Mouse (Mus musculus) midbrain, embryonic 14.5 days (tissue): ENCODE results near the gene Slc25a22. TPM values are rescaled to one million over a fixed set of nuclear protein-coding genes. Genes with fewer than 3 reads are reported as not detected.

Experiments
- ATAC-seq: fragments of 200-750 bp; cut with Nextera tagmentation; 2 replicates; pipeline ENCODE4 v1.8.0; 2017; ENCODE audit warnings: moderate number of reproducible peaks, moderate library complexity; ENCODE audit not compliant: low FRiP score, low TSS enrichment
- DNase-seq: peaks from one replicate; pipeline ENCODE4 v3.0.0-alpha.2; 2015
- H3K27ac ChIP-seq: fragments of 300-500 bp; sonication (generic); replicated peaks from 2 replicates; pipeline ENCODE4 v1.5.1; 2014; ENCODE audit warnings: mild to moderate bottlenecking, low read depth, low read length, moderate library complexity
- H3K27me3 ChIP-seq: fragments of 300-500 bp; sonication (generic); 2 replicates; pipeline ENCODE4 v1.6.1; 2014; ENCODE audit warnings: low read length, control low read depth, mixed read lengths; ENCODE audit not compliant: control insufficient read depth, insufficient read depth
- H3K36me3 ChIP-seq: fragments of 300-500 bp; sonication (generic); 2 replicates; pipeline ENCODE4 v1.6.1; 2014; ENCODE audit warnings: low read length, control low read depth; ENCODE audit not compliant: control insufficient read depth, insufficient read depth
- H3K4me1 ChIP-seq: fragments of 300-500 bp; sonication (generic); 2 replicates; pipeline ENCODE4 v1.6.1; 2014; ENCODE audit warnings: mild to moderate bottlenecking, antibody characterized with exemption, low read length, control low read depth; ENCODE audit not compliant: control insufficient read depth, insufficient read depth
- H3K4me2 ChIP-seq: fragments of 300-500 bp; sonication (generic); 2 replicates; pipeline ENCODE4 v1.6.1; 2014; ENCODE audit warnings: mild to moderate bottlenecking, low read length, moderate library complexity
- H3K4me3 ChIP-seq: fragments of 300-500 bp; sonication (generic); replicated peaks from 2 replicates; pipeline ENCODE4 v1.5.1; 2014; ENCODE audit warnings: low read depth, low read length
- H3K9ac ChIP-seq: fragments of 300-500 bp; sonication (generic); replicated peaks from 2 replicates; pipeline ENCODE4 v1.6.1; 2014; ENCODE audit warnings: mild to moderate bottlenecking, low read length, moderate library complexity
- H3K9me3 ChIP-seq: fragments of 300-500 bp; sonication (generic); 2 replicates; pipeline ENCODE4 v1.6.1; 2016; ENCODE audit warnings: low read length, control low read depth, mixed read lengths; ENCODE audit not compliant: control insufficient read depth
- WGBS: fragments of 180-500 bp; shearing (Covaris S2); extraction: QIAGEN DNeasy Blood & Tissue Kit; methylation state at CpG from one replicate; pipeline ENCODE4 v1.1.7; 2014; 5-methylcytosine and 5-hydroxymethylcytosine counted together
- polyA plus RNA-seq: library from polyadenylated mRNA; unstranded; fragments of >200 nt; fragmentation: Nextera tagmentation; extraction: Ambion mirVana; gene quantifications from 2 replicates; pipeline ENCODE4 v1.2.1, GENCODE M21; 2014

Gene Slc25a22
- polyA plus RNA-seq, 1 experiment from 2014 or later = 82.9 TPM

- no peak overlapping the region for H3K4me2 ChIP-seq
- WGBS = 89% methylated on average over 9 of the region's 9 CpGs
- no peak overlapping the region for H3K27ac ChIP-seq
- DNase-seq = no peak
- no peaks in the 10 kb centered on the region for H3K4me1 ChIP-seq
- no peak overlapping the region for H3K9ac ChIP-seq
- no peaks in the 10 kb centered on the region for H3K36me3 ChIP-seq
- no peaks in the 10 kb centered on the region for H3K9me3 ChIP-seq
- ATAC-seq = no peak
- no peak overlapping the region for H3K4me3 ChIP-seq
- no peaks in the 10 kb centered on the region for H3K27me3 ChIP-seq
Observed at GRCm38 (mm10) chr7:141420030-141420702, 17.5 kb downstream of the Slc25a22 start.

DNA sequence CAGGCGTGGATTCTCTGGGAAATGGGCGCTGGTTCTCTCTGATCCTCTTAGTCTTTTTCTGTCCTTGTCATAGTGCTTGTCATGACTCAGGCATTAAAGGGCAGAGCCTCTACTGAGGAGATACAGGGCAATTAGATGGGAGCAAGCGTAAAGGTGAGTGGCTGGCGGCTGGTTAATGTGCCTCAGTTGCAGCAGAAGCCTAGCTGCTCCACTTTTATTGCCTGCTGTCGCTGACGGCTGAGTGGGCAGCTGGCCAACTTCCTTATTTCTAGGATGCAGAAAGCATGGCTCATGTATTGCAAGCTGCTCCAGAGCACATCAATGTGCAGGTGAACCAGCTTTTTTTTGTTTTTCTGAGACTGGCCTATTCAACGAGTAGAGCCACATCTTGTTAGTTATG is 18.7 kb downstream of the Slc25a22 start:
- 77% methylated on average over 7 of the region's 7 CpGs for WGBS
- peak; percentile 17 for DNase-seq
- Histone ChIP-seq H3K4me1 (peaks cover 4% of the 10 kb centered on the region; the same call in 1 of the 2 replicates), H3K27me3 (no peaks in the 10 kb centered on the region), H3K9me3 (no peaks in the 10 kb centered on the region), H3K4me3 (no peak overlapping the region), H3K4me2 (no peak overlapping the region), H3K9ac (no peak overlapping the region), H3K27ac (no peak overlapping the region), H3K36me3 (no peaks in the 10 kb centered on the region)
- no peak for ATAC-seq

DNA sequence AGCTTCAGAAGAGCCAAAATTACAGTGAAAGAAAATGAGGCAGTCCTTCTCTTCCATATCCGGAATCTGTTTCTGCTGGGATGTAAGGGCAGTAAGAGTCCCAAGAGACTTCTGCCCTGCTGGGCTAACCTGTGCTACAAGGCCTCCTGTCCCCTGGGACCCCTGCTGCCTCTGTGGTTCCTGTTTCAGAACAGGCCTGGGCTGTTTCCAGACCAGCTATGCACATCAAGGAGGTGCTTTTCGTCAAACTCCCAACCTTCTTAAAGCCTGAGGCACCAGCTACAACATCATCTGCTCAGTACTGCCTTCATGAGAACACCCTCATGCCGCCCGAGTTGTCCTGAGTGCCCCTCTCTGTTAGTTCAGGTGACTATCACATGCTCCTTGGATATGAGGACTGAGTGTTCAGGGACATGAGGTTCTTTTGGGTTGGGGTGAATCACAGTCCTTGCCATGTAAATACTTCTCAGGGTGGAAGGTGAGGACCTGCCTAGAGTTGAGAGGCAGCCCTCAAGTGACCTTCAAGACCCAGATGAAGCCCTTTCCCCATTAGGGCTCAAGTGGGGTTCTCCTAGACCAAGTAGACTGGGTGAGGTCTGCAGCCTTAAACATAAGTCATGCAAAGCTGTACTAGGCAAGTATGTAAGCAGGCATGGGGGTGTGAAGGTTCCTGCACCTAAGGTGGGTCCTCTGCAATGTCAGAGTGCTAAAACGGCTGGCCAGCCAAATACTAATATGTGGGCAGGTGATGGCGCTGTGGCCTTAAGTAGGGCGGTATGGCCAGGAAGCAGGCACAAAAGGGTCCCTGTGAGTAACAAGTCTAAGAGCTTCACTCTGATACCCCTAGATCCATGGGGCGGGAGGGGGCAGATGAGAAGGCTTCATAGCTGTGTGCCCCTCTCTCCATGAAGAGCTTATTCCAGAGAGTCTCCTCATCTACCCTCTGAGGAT is 19.7 kb downstream of the Slc25a22 start:
- 69% methylated on average over 8 of the region's 8 CpGs for whole genome bisulfite sequencing
- H3K27me3 ChIP-seq = no peaks in the 10 kb centered on the region

GRCm38 (mm10) chr7:141416144-141416841 is 21.4 kb downstream of the Slc25a22 start:
- Histone ChIP-seq H3K4me2 (no peak overlapping the region), H3K9ac (no peak overlapping the region), H3K27ac (no peak overlapping the region), H3K4me3 (no peak overlapping the region), H3K27me3 (no peaks in the 10 kb centered on the region), H3K36me3 (no peaks in the 10 kb centered on the region), H3K9me3 (no peaks in the 10 kb centered on the region), H3K4me1 (peaks cover 10% of the 10 kb centered on the region)
- WGBS = 80% methylated on average over 6 of the region's 6 CpGs
- DNase-seq (no peak), ATAC-seq (no peak)

More for the DNA sequence above, 19.7 kb downstream of the Slc25a22 start:
- H3K36me3 ChIP-seq = no peaks in the 10 kb centered on the region
- H3K4me2 ChIP-seq = no peak overlapping the region
- ATAC-seq (no peak), DNase-seq (no peak)
- no peak overlapping the region for H3K9ac ChIP-seq
- H3K27ac ChIP-seq = no peak overlapping the region
- no peak overlapping the region for H3K4me3 ChIP-seq
- peaks cover 8% of the 10 kb centered on the region for H3K4me1 ChIP-seq
- H3K9me3 ChIP-seq = no peaks in the 10 kb centered on the region

DNA sequence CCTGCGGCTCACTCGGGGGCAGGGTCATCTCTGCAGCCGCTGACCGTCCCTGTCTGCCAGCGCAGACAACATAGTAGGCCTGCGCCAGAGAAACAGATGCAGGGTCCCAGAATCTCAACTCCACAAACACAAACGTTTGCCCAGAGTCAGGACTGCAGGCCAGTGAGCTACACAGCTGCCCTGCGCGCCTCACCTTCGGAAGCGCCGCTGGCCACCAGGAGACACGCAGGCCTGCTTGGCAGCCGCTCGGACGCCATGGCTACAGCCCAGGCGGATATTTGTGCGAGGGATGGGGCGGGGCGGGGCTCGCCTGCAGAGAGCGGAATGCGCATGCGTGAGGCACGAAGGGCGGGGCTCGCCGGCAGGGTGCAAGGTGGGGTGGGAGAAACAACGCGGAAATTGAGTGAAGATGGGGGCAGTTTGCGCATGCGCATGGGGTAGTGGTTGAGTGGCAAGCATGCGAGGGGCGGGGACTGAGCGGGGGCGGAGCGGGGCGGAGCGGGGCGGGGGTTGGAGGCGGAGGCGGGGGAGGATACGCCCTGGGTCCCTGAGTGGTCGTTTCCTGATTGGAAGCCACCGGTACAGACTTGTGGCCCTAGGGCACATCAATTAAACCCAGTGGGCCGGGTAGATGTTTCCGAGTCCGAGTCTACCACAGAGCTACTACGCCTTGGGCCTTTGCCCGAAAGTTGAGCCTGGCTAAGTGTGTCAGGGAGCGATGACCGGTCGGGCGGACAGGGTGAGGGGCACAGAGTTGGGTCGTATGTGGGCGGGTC is 23.7 kb downstream of the Slc25a22 start, which contains the start of gene Gatd1:
TSS of gene Gatd1 (minus strand) at position 328 of the 776 bp plus-strand sequence.
- under 1% methylated on average over 51 of the region's 56 CpGs for WGBS
- Histone ChIP-seq H3K4me1 (peaks cover 10% of the 10 kb centered on the region), H3K27ac (peak within 1 kb of the TSS; percentile 83), H3K9me3 (no peaks in the 10 kb centered on the region), H3K36me3 (peaks cover 11% of the 10 kb centered on the region; the same call in 1 of the 2 replicates), H3K9ac (peak within 1 kb of the TSS; percentile 76), H3K4me3 (peak within 1 kb of the TSS; percentile 66), H3K4me2 (peak within 1 kb of the TSS; percentile 91), H3K27me3 (no peaks in the 10 kb centered on the region)
- peak; percentile 100 for DNase-seq
- ATAC-seq = peak; percentile 88

DNA sequence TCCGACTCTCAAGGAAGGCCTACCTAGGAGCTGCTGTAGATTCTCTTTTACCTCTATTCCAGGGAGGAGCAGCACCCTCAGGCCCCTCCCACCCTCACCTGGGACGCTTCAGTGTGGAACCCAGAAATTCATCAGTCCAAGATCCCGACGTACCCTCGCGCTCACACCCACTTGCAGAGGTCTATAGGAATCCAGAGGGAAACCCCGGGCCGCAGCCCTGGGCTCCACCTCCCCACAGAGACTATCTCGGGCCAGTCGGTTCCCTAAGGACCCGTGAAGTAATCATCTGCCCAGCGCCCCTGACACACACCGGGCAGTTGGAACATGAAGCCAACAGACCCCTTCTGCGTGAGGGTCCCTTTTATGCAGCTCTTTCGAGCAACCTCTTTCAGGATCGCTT is 24.4 kb downstream of the Slc25a22 start:
- Histone ChIP-seq H3K9ac (peak overlapping the region; percentile 76), H3K27ac (peak overlapping the region; percentile 83), H3K36me3 (peaks cover 16% of the 10 kb centered on the region), H3K27me3 (no peaks in the 10 kb centered on the region), H3K9me3 (no peaks in the 10 kb centered on the region), H3K4me1 (peaks cover 10% of the 10 kb centered on the region), H3K4me2 (peak overlapping the region; percentile 91), H3K4me3 (peak overlapping the region; percentile 66)
- 4% methylated on average over 16 of the region's 16 CpGs for WGBS
- ATAC-seq = peak; percentile 26
- peak; percentile 47 for DNase-seq

GRCm38 (mm10) chr7:141411667-141412066 is 26.0 kb downstream of the Slc25a22 start:
- Histone ChIP-seq H3K4me1 (peaks cover 10% of the 10 kb centered on the region), H3K36me3 (peaks cover 22% of the 10 kb centered on the region), H3K27ac (no peak overlapping the region), H3K4me2 (no peak overlapping the region), H3K27me3 (no peaks in the 10 kb centered on the region), H3K9ac (no peak overlapping the region), H3K4me3 (no peak overlapping the region), H3K9me3 (no peaks in the 10 kb centered on the region)
- 89% methylated on average over 1 of the region's 1 CpGs for WGBS
- no peak for DNase-seq
- no peak for ATAC-seq

DNA sequence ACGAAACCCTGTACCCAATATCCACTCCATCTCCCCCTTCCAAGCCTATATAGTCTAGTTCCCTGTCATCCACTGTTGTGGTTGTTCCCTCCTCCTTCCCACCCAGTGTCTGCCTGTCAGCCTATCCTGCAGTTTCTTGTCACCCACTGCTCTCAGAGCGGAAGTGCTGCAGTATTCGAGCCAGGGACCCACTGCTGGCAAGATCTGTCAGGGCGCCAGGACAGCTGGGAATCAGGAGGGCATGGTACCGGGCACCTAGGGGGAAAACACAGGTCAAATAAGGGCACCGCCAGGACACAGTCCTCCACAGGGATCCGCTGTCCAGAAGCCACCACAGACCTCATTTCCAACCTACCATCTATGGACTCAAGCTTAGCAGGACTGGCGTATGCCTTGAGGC is 27.1 kb downstream of the Slc25a22 start:
- peaks cover 10% of the 10 kb centered on the region for H3K4me1 ChIP-seq
- H3K27ac ChIP-seq = no peak overlapping the region
- no peak overlapping the region for H3K4me2 ChIP-seq
- no peaks in the 10 kb centered on the region for H3K9me3 ChIP-seq
- peaks cover 27% of the 10 kb centered on the region for H3K36me3 ChIP-seq
- ATAC-seq = no peak
- no peak overlapping the region for H3K4me3 ChIP-seq
- H3K27me3 ChIP-seq = no peaks in the 10 kb centered on the region
- H3K9ac ChIP-seq = no peak overlapping the region
- WGBS = 93% methylated on average over 8 of the region's 8 CpGs
- DNase-seq = no peak
